Mouse (Mus musculus): Measurements from ENCODE around the gene Sema3f.

Sema3f gene

GRCm38 (mm10) chr9:107709697-107710483 is at the start of gene Sema3f:
Sema3f (minus strand) TSS chr9:107710475.
- DNase-seq (ENCODE audit: low spot score in 2 of 2) = peak in 1 of 2 experiments; percentile 42

GRCm38 (mm10) chr9:107759593-107759992 is 49.3 kb upstream of the Sema3f start:
- DNase-seq (ENCODE audit: low spot score in 2 of 2) = no peak

GRCm38 (mm10) chr9:107750378-107750777 is 40.1 kb upstream of the Sema3f start:
- no peak for DNase-seq (ENCODE audit: low spot score in 2 of 2)

GRCm38 (mm10) chr9:107748063-107748462 is 37.8 kb upstream of the Sema3f start:
- DNase-seq (ENCODE audit: low spot score in 2 of 2) = no peak

- no peak for DNase-seq (ENCODE audit: low spot score in 2 of 2)
These were observed 37.0 kb upstream of the Sema3f start for GRCm38 (mm10) chr9:107747310-107747709.

GRCm38 (mm10) chr9:107746679-107747078 is 36.4 kb upstream of the Sema3f start:
- no peak for DNase-seq (ENCODE audit: low spot score in 2 of 2)

- no peak for DNase-seq (ENCODE audit: low spot score in 2 of 2)
These were observed 33.8 kb upstream of the Sema3f start for GRCm38 (mm10) chr9:107744061-107744460.

GRCm38 (mm10) chr9:107738841-107739202 is 28.5 kb upstream of the Sema3f start:
- peak in 1 of 2 experiments; percentile 38 for DNase-seq (ENCODE audit: low spot score in 2 of 2)

GRCm38 (mm10) chr9:107738020-107738840 is 28.0 kb upstream of the Sema3f start:
- DNase-seq (ENCODE audit: low spot score in 2 of 2) = peak; percentile 54 to 91

GRCm38 (mm10) chr9:107736185-107736485 is 25.9 kb upstream of the Sema3f start:
- DNase-seq (ENCODE audit: low spot score in 2 of 2) = no peak

GRCm38 (mm10) chr9:107735356-107736184 is 25.3 kb upstream of the Sema3f start:
- DNase-seq (ENCODE audit: low spot score in 2 of 2) = no peak

- DNase-seq (ENCODE audit: low spot score in 2 of 2) = no peak
These were observed 24.3 kb upstream of the Sema3f start for GRCm38 (mm10) chr9:107734567-107734971.

- DNase-seq (ENCODE audit: low spot score in 2 of 2) = no peak
These were observed 19.4 kb upstream of the Sema3f start for GRCm38 (mm10) chr9:107729709-107730108.

GRCm38 (mm10) chr9:107728919-107729670 is 18.8 kb upstream of the Sema3f start:
- no peak for DNase-seq (ENCODE audit: low spot score in 2 of 2)

- no peak for DNase-seq (ENCODE audit: low spot score in 2 of 2)
These were observed 16.8 kb upstream of the Sema3f start for GRCm38 (mm10) chr9:107727041-107727440.

GRCm38 (mm10) chr9:107724796-107725195 is 14.5 kb upstream of the Sema3f start:
- DNase-seq (ENCODE audit: low spot score in 2 of 2) = no peak

GRCm38 (mm10) chr9:107723794-107724531 is 13.7 kb upstream of the Sema3f start:
- no peak for DNase-seq (ENCODE audit: low spot score in 2 of 2)

- no peak for DNase-seq (ENCODE audit: low spot score in 2 of 2)
These were observed 13.0 kb upstream of the Sema3f start for GRCm38 (mm10) chr9:107723292-107723691.

GRCm38 (mm10) chr9:107718781-107719540 is 8.7 kb upstream of the Sema3f start:
- DNase-seq (ENCODE audit: low spot score in 2 of 2) = no peak

GRCm38 (mm10) chr9:107716951-107717350 is 6.7 kb upstream of the Sema3f start:
- no peak for DNase-seq (ENCODE audit: low spot score in 2 of 2)
